Mouse (Mus musculus) liver, embryonic 11.5 days (tissue): ENCODE measurements around the gene Myh6. TPM values are rescaled to one million over a fixed set of nuclear protein-coding genes. Genes with fewer than 3 reads are reported as not detected.
"Not testable (repeated sequence)": the region's sequence is repeated elsewhere in the genome, so short reads cannot be mapped to it uniquely, and the experiment has no call there.

Experiments used
- ATAC-seq: fragments of 200-750 bp; cut with Nextera tagmentation; replicated peaks from 2 replicates; pipeline ENCODE4 v1.8.0; 2017; ENCODE audit warnings: moderate number of reproducible peaks, mild to moderate bottlenecking, moderate TSS enrichment, moderate library complexity; ENCODE audit not compliant: low FRiP score
- DNase-seq: peaks from one replicate; pipeline ENCODE4 v3.0.0-alpha.2; 2017; ENCODE audit warnings: low spot score
- H3K27ac ChIP-seq: fragments of 300-500 bp; sonication (generic); 2 replicates; pipeline ENCODE4 v1.5.1; 2014; ENCODE audit warnings: mild to moderate bottlenecking, low read depth, low read length, control low read depth
- H3K27me3 ChIP-seq: fragments of 300-500 bp; sonication (generic); replicated peaks from 2 replicates; pipeline ENCODE4 v1.6.1; 2014; ENCODE audit warnings: low read length, mixed read lengths; ENCODE audit not compliant: control insufficient read depth, insufficient read depth
- H3K36me3 ChIP-seq: fragments of 300-500 bp; sonication (generic); 2 replicates; pipeline ENCODE4 v1.6.1; 2014; ENCODE audit warnings: mild to moderate bottlenecking, low read length, moderate library complexity, mixed read lengths; ENCODE audit not compliant: control insufficient read depth, insufficient read depth
- H3K4me1 ChIP-seq: fragments of 300-500 bp; sonication (generic); replicated peaks from 2 replicates; pipeline ENCODE4 v1.6.1; 2014; ENCODE audit warnings: low read length, mixed read lengths; ENCODE audit not compliant: control insufficient read depth, insufficient read depth
- H3K4me2 ChIP-seq: fragments of 300-500 bp; sonication (generic); 2 replicates; pipeline ENCODE4 v1.6.1; 2014; ENCODE audit warnings: mild to moderate bottlenecking, control low read depth, moderate library complexity
- H3K4me3 ChIP-seq: fragments of 300-500 bp; sonication (generic); 2 replicates; pipeline ENCODE4 v1.5.1; 2014; ENCODE audit warnings: low read depth, low read length, control low read depth
- H3K9ac ChIP-seq: fragments of 300-500 bp; sonication (generic); 2 replicates; pipeline ENCODE4 v1.6.1; 2014; ENCODE audit warnings: low read depth, low read length, control low read depth
- H3K9me3 ChIP-seq: fragments of 300-500 bp; sonication (generic); 2 replicates; pipeline ENCODE4 v1.6.1; 2016; ENCODE audit warnings: low read length, inconsistent platforms, mixed read lengths; ENCODE audit not compliant: control insufficient read depth
- WGBS: fragments of 180-500 bp; shearing (Covaris S2); extraction: QIAGEN DNeasy Blood & Tissue Kit; methylation state at CpG from one replicate; pipeline ENCODE4 v1.1.7; 2014; 5-methylcytosine and 5-hydroxymethylcytosine counted together
- polyA plus RNA-seq: library from polyadenylated mRNA; unstranded; fragments of >200 nt; fragmentation: Nextera tagmentation; extraction: Ambion mirVana; gene quantifications from 2 replicates; pipeline ENCODE4 v1.2.1, GENCODE M21; 2014

The Myh6 gene
- polyA plus RNA-seq, 1 experiment from 2014 or later, result 43.0 TPM

GRCm38 (mm10) chr14:54989886-54990441 is 23.2 kb upstream of the Myh6 start:
- Histone ChIP-seq H3K27ac (no peak overlapping the region), H3K9me3 (no peaks in the 10 kb centered on the region), H3K4me1 (no peaks in the 10 kb centered on the region; the same call in 1 of the 2 replicates), H3K27me3 (no peaks in the 10 kb centered on the region; the same call in 1 of the 2 replicates), H3K9ac (no peak overlapping the region), H3K4me2 (no peak overlapping the region), H3K4me3 (no peak overlapping the region), H3K36me3 (no peaks in the 10 kb centered on the region)
- 83% methylated on average over 8 of the region's 8 CpGs for WGBS
- ATAC-seq, result no peak
- DNase-seq, result no peak

- Histone ChIP-seq H3K27me3 (no peaks in the 10 kb centered on the region), H3K9me3 (no peaks in the 10 kb centered on the region), H3K36me3 (no peaks in the 10 kb centered on the region), H3K27ac (no peak overlapping the region), H3K4me1 (no peaks in the 10 kb centered on the region), H3K4me2 (no peak overlapping the region), H3K9ac (no peak overlapping the region), H3K4me3 (no peak overlapping the region)
- WGBS, result 79% methylated on average over 13 of the region's 13 CpGs
- no peak for DNase-seq
- ATAC-seq, result no peak
These were observed 22.2 kb upstream of the Myh6 start for GRCm38 (mm10) chr14:54988882-54989281.

- not testable (repeated sequence) for H3K27me3 ChIP-seq, H3K4me1 ChIP-seq, H3K4me3 ChIP-seq, H3K9me3 ChIP-seq, H3K9ac ChIP-seq, H3K36me3 ChIP-seq, DNase-seq, H3K4me2 ChIP-seq, ATAC-seq, H3K27ac ChIP-seq
- WGBS, result 90% methylated on average over 9 of the region's 9 CpGs
These were observed 21.7 kb upstream of the Myh6 start for GRCm38 (mm10) chr14:54988350-54988874.

- no peaks in the 10 kb centered on the region for H3K36me3 ChIP-seq
- H3K4me3 ChIP-seq, result no peak overlapping the region
- no peak for ATAC-seq
- 85% methylated on average over 7 of the region's 7 CpGs for WGBS
- H3K9ac ChIP-seq, result no peak overlapping the region
- no peaks in the 10 kb centered on the region for H3K4me1 ChIP-seq
- no peak overlapping the region for H3K27ac ChIP-seq
- H3K9me3 ChIP-seq, result no peaks in the 10 kb centered on the region
- no peaks in the 10 kb centered on the region; the same call in 1 of the 2 replicates for H3K27me3 ChIP-seq
- H3K4me2 ChIP-seq, result no peak overlapping the region
- DNase-seq, result no peak
These were observed 15.2 kb upstream of the Myh6 start for GRCm38 (mm10) chr14:54981934-54982333.

GRCm38 (mm10) chr14:54978664-54979063 is 11.9 kb upstream of the Myh6 start:
- Histone ChIP-seq H3K27ac (no peak overlapping the region), H3K27me3 (no peaks in the 10 kb centered on the region; the same call in 1 of the 2 replicates), H3K36me3 (no peaks in the 10 kb centered on the region), H3K9me3 (no peaks in the 10 kb centered on the region), H3K4me2 (no peak overlapping the region), H3K4me3 (no peak overlapping the region), H3K4me1 (no peaks in the 10 kb centered on the region), H3K9ac (no peak overlapping the region)
- ATAC-seq, result no peak
- 78% methylated on average over 8 of the region's 8 CpGs for WGBS
- DNase-seq, result no peak

GRCm38 (mm10) chr14:54976633-54977032 is 9.9 kb upstream of the Myh6 start, which contains the start of gene Gm17428:
Gene Gm17428 (plus strand): TSS chr14:54976933.
- DNase-seq (no peak), ATAC-seq (no peak)
- Histone ChIP-seq H3K4me2 (no peak within 1 kb of the TSS), H3K36me3 (no peaks in the 10 kb centered on the region), H3K27me3 (no peaks in the 10 kb centered on the region; the same call in none of the 2 replicates), H3K4me3 (no peak within 1 kb of the TSS), H3K4me1 (no peaks in the 10 kb centered on the region), H3K27ac (no peak within 1 kb of the TSS), H3K9me3 (no peaks in the 10 kb centered on the region), H3K9ac (no peak within 1 kb of the TSS)
- 59% methylated on average over 1 of the region's 1 CpGs for WGBS

GRCm38 (mm10) chr14:54974068-54974791 is 7.5 kb upstream of the Myh6 start:
- WGBS, result 69% methylated on average over 6 of the region's 6 CpGs
- H3K27ac ChIP-seq, result no peak overlapping the region
- no peak overlapping the region for H3K4me3 ChIP-seq
- H3K4me2 ChIP-seq, result no peak overlapping the region
- DNase-seq, result no peak
- no peaks in the 10 kb centered on the region for H3K4me1 ChIP-seq
- no peaks in the 10 kb centered on the region for H3K9me3 ChIP-seq
- no peak for ATAC-seq
- H3K27me3 ChIP-seq, result peaks cover 3% of the 10 kb centered on the region; the same call in 1 of the 2 replicates
- H3K36me3 ChIP-seq, result no peaks in the 10 kb centered on the region
- H3K9ac ChIP-seq, result no peak overlapping the region

- not testable (repeated sequence) for H3K27ac ChIP-seq, H3K36me3 ChIP-seq
These were observed 6.1 kb upstream of the Myh6 start for GRCm38 (mm10) chr14:54972786-54973185.

GRCm38 (mm10) chr14:54968344-54968743 is 1.6 kb upstream of the Myh6 start:
- DNase-seq, result no peak
- Histone ChIP-seq H3K9ac (no peak overlapping the region), H3K9me3 (no peaks in the 10 kb centered on the region), H3K4me2 (no peak overlapping the region), H3K27ac (no peak overlapping the region), H3K27me3 (peaks cover 3% of the 10 kb centered on the region; the same call in 1 of the 2 replicates), H3K4me1 (no peaks in the 10 kb centered on the region), H3K4me3 (no peak overlapping the region), H3K36me3 (no peaks in the 10 kb centered on the region)
- no peak for ATAC-seq

More at GRCm38 (mm10) chr14:54972786-54973185, 6.1 kb upstream of the Myh6 start:
- not testable (repeated sequence) for H3K4me2 ChIP-seq, H3K9me3 ChIP-seq, DNase-seq, H3K27me3 ChIP-seq, H3K4me3 ChIP-seq, H3K9ac ChIP-seq, H3K4me1 ChIP-seq, ATAC-seq
- 83% methylated on average over 9 of the region's 11 CpGs for WGBS
